In genomic region chr13:46161261-46162024, GRCm38 (mm10) we compare ENCODE assay signal across 8 mouse cellular contexts.
DNase-seq lines count a peak whose midpoint lies in the region; ATAC-seq lines count a peak whose summit lies in the region.

No protein-coding gene starts in this region.

- no peak overlapping the region for H3K27ac ChIP-seq in heart, embryonic 16.5 days (ENCODE audit: low read length)
- H3K27ac ChIP-seq in midbrain, embryonic 11.5 days (ENCODE audit: low read depth, low read length): no peak overlapping the region

- 0 out of 2 replicates have a peak overlapping the region, but pooled peaks have one; percentile 42 for H3K9ac ChIP-seq in heart, embryonic 16.5 days (ENCODE audit: low read length)
- 0 out of 2 replicates have a peak overlapping the region, but pooled peaks have one; percentile 16 for H3K9ac ChIP-seq in midbrain, embryonic 11.5 days (ENCODE audit: low read length)

- H3K4me3 ChIP-seq in heart, embryonic 16.5 days (ENCODE audit: low read length): 0 out of 2 replicates have a peak overlapping the region, but pooled peaks have one; percentile 15
- 0 out of 2 replicates have a peak overlapping the region, but pooled peaks have one; percentile 5 for H3K4me3 ChIP-seq in midbrain, embryonic 11.5 days (ENCODE audit: low read depth, low read length)

- peak overlapping the region; percentile 51 for H3K4me2 ChIP-seq in heart, embryonic 16.5 days (ENCODE audit: low read depth, low read length)
- peak overlapping the region; percentile 34 for H3K4me2 ChIP-seq in midbrain, embryonic 11.5 days

- no peaks in the 10 kb centered on the region for H3K36me3 ChIP-seq in heart, embryonic 16.5 days (ENCODE audit: control insufficient read depth, insufficient read depth)
- H3K36me3 ChIP-seq in midbrain, embryonic 11.5 days (ENCODE audit: control insufficient read depth, insufficient read depth, low read length): no peaks in the 10 kb centered on the region

- WGBS in heart, embryonic 16.5 days: 44% methylated on average over 13 of the region's 13 CpGs
- 43% methylated on average over 13 of the region's 13 CpGs for WGBS in midbrain, embryonic 11.5 days

- H3K9me3 ChIP-seq in heart, embryonic 16.5 days (replicated peaks; ENCODE audit: control insufficient read depth, low read length): no peaks in the 10 kb centered on the region; the same call in 1 of the 2 replicates
- H3K9me3 ChIP-seq in midbrain, embryonic 11.5 days (ENCODE audit: control insufficient read depth, low read length): no peaks in the 10 kb centered on the region

- H3K27me3 ChIP-seq in heart, embryonic 16.5 days (ENCODE audit: control insufficient read depth, insufficient read depth, low read length): no peaks in the 10 kb centered on the region
- H3K27me3 ChIP-seq in midbrain, embryonic 11.5 days (ENCODE audit: control insufficient read depth, insufficient read depth, low read length): no peaks in the 10 kb centered on the region

- ATAC-seq in cerebellum, adult (ENCODE audit: insufficient number of reproducible peaks, low FRiP score, low TSS enrichment): peak; percentile 16
- ATAC-seq in heart, embryonic 16.5 days (replicated peaks; ENCODE audit: extremely low read depth, insufficient read depth, low FRiP score): no peak
- ATAC-seq in midbrain, embryonic 11.5 days (ENCODE audit: low FRiP score): 0 out of 2 replicates have a peak, but pooled peaks have one; percentile 35

- no peak for DNase-seq in cerebellum, postnatal 4 days (ENCODE audit: low spot score in 2 of 2)
- peak; percentile 10 to 50 for DNase-seq in urinary bladder, postnatal 36 days (ENCODE audit: low spot score in 2 of 2)
- no peak for DNase-seq in urinary bladder, adult 2 months (ENCODE audit: low spot score)
- peak; percentile 89 for DNase-seq in midbrain, embryonic 11.5 days (ENCODE audit: low spot score, missing footprints)
- DNase-seq in thymus, postnatal 25 days: no peak
- no peak for DNase-seq in spleen, adult 12 weeks (ENCODE audit: low spot score)

- peaks cover 4% of the 10 kb centered on the region; the same call in 1 of the 2 replicates for H3K4me1 ChIP-seq in heart, embryonic 16.5 days (ENCODE audit: control insufficient read depth, insufficient read depth, low read length)
- peaks cover 3% of the 10 kb centered on the region; the same call in 1 of the 2 replicates for H3K4me1 ChIP-seq in midbrain, embryonic 11.5 days (ENCODE audit: control insufficient read depth, insufficient read depth, low read length)

Comparison
In these comparisons a context has a peak if more than half of its experiments do, and no peak if none do; other contexts are left out.
1. DNase-seq: peak in urinary bladder, postnatal 36 days (2 of 2) and midbrain, embryonic 11.5 days (single experiment); none in cerebellum, postnatal 4 days (0 of 2), urinary bladder, adult 2 months (single experiment), thymus, postnatal 25 days (single experiment) and spleen, adult 12 weeks (single experiment).